Mouse (Mus musculus): ENCODE measurements around the gene Hist3h2ba. TPM values are rescaled to one million over a fixed set of nuclear protein-coding genes. Genes with fewer than 3 reads are reported as not detected.
A peak's percentile ranks its signal among the peaks of the same experiment; 100 is the strongest.

The Hist3h2ba gene
- polyA plus RNA-seq, 1 experiment = not detected

DNA sequence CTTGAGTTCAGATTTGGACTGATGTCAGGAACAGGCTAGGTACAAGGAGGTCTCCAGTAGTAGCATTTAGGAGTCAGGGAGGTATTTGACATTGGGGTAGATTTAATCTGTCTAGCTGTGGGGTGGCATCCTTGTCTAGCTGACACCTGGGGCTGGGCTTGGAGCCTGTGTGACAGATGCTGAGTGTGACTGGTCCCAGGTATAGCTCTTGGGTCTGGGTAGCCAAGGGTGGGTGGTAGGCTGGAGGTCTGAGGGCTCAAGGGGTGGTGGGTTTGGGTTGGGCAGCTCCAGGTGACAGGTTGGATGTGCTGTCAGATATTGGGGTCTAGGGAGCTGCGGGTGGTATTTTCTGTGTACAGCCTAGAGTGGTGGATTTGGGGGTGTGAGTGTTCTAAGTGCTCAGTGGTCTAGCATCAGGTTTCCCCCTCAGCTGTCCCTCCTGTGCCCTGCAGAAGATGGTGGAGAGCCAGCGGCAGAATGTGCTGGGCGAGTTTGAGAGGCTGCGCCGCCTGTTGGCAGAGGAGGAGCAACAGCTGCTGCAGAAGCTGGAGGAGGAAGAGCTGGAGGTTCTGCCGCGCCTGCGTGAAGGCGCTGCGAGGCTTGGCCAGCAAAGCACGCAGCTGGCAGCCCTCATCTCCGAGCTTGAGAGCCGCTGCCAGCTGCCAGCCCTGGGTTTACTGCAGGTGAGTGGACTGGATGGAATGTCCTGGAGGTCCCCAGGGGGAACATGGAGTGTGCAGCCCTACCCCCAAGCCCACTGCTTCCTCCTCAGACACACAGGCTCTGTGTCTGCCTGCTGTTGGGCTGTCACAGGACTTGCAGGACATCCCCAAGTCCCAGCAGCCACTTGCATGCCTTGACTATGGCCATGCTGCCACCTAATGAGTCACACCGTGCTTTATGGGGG, 33.1 kb downstream of the Hist3h2ba start:
- TF ChIP-seq POLR2A (IDR thresholded peaks at IDR 0.05; ENCODE audit: borderline replicate concordance, low read depth, low read length) (no peak), CTCF (IDR thresholded peaks at IDR 0.05; ENCODE audit: low read depth, low read length) (peak; percentile 50)
- peaks cover 26% of the 10 kb centered on the region for H3K4me1 ChIP-seq (ENCODE audit: control insufficient read depth, insufficient read depth, low read length)
- peak overlapping the region; percentile 10 for H3K4me3 ChIP-seq (ENCODE audit: insufficient read depth, low read length)
- peak overlapping the region; percentile 55 for H3K27ac ChIP-seq (ENCODE audit: insufficient read depth, low read depth, low read length)

DNA sequence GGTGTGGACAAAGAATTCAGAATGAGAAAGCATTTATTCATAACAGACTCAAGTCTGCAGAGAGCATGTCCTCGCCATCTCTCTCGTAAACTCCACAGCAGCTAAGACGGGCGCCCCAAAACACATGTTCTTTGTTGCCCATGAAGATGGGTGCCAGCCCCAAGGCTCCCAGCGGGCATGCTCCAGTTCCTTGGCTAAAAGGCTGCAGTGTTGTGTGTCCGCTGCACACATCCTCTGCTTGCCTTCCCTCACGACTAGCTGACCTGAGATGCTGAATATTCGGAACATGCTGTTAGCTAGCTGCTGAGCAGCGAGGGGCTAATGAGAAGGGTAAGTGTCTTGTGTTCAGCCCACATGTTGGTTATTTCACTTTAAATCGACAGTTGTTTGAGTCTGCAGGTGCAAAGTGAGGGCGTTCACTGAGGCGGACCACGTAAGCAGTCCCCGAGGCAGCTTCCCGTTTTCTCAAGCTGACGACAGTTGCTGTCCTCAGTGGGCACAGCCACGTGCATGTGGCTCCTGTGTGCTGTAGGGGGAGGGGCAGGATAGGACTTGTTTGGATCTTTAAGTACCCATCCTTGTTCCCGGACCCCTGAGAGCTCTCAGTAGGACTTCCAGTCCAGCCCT, 33.9 kb downstream of the Hist3h2ba start:
- TF ChIP-seq POLR2A (IDR thresholded peaks at IDR 0.05; ENCODE audit: borderline replicate concordance, low read depth, low read length) (no peak), CTCF (IDR thresholded peaks at IDR 0.05; ENCODE audit: low read depth, low read length) (no peak)
- Histone ChIP-seq H3K4me3 (ENCODE audit: insufficient read depth, low read length) (peak overlapping the region; percentile 10; the same call in 1 of the 2 replicates), H3K4me1 (ENCODE audit: control insufficient read depth, insufficient read depth, low read length) (peaks cover 26% of the 10 kb centered on the region), H3K27ac (ENCODE audit: insufficient read depth, low read depth, low read length) (peak overlapping the region; percentile 55)

DNA sequence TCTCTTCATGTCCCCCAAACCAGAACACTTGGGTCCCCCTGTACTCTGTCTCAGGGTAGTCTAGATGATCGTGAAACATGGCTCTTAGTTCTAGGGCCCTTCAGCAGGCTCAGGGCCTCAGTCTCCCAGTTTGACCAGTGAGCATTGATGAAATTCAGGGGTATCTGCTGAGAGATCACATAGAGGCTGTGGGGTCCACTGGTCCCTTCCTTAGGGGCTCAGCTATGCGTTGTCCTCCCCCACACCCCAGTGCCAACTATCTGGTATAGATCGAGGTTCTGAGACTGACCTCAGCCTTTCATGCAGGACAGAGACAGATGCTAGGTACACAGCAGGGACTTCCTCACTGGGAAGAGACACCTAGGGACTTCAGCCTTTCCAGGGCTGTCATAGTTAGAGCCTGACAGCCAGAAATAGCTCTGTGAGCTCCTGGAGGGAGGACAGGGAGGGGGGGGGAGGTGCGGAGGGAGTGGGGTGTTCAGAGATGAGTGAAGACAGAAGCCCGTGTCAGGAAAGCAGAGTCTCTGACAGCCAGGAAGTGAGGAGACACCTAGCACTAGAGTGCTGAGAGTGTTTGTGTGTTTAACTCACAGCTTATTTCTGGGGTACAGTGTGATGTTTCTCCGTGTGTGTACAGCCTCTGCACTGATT, 35.1 kb downstream of the Hist3h2ba start:
- peaks cover 26% of the 10 kb centered on the region for H3K4me1 ChIP-seq (ENCODE audit: control insufficient read depth, insufficient read depth, low read length)
- no peak overlapping the region for H3K4me3 ChIP-seq (ENCODE audit: insufficient read depth, low read length)
- no peak overlapping the region for H3K27ac ChIP-seq (ENCODE audit: insufficient read depth, low read depth, low read length)
- no peak for TF ChIP-seq POLR2A (IDR thresholded peaks at IDR 0.05; ENCODE audit: borderline replicate concordance, low read depth, low read length)
- no peak for TF ChIP-seq CTCF (IDR thresholded peaks at IDR 0.05; ENCODE audit: low read depth, low read length)

DNA sequence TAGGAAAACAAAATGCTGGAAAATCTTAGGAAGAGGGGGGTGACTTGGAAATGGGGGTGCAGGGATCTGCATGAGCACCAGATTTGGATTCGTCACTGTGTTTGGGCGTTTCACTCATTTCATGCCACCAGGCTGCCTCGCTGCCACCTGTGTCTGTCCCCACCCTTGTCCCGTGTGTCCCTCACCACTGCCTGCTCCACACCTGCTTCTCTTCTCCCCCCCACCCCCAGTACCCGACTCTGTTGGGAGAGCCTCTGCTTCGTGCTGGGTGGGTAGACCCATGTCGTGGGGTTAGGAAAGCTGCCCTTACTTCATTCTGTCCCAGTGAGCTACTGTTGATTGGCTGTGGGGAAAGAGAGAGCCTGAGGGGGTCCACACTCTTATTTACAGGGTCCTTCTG, 35.9 kb downstream of the Hist3h2ba start:
- TF ChIP-seq CTCF (IDR thresholded peaks at IDR 0.05; ENCODE audit: low read depth, low read length) (no peak), POLR2A (IDR thresholded peaks at IDR 0.05; ENCODE audit: borderline replicate concordance, low read depth, low read length) (no peak)
- Histone ChIP-seq H3K4me1 (ENCODE audit: control insufficient read depth, insufficient read depth, low read length) (peaks cover 26% of the 10 kb centered on the region), H3K4me3 (ENCODE audit: insufficient read depth, low read length) (no peak overlapping the region), H3K27ac (ENCODE audit: insufficient read depth, low read depth, low read length) (no peak overlapping the region)

DNA sequence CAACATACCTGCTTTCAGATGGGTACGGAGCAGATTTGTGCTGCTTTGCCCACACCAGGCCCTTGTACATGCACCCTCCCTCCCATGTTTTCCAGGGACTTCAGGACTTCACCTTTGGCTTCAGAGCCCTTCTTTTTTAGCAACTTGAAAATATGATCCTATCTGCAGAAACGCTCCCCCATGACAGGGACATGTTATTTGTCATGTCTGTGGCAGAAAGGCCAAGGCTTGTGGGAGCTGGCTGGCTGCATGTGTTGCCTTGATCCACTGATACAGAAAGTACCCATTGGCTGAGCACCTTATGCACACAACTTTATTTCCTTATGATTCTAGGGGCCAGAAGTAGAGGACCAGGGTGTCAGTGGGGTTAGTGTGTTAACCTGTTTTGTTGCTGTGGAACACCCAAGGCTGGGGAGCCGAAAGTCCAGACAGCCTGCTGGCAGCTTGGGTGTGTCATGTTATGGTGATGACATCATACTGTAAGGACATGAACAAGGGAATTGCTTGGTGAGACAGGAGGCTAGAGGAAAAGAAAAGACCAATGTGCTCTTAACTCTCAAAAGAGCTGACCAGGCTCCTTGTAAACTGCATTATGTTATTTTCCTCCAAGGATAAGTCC, 36.7 kb downstream of the Hist3h2ba start:
- Histone ChIP-seq H3K4me1 (ENCODE audit: control insufficient read depth, insufficient read depth, low read length) (peaks cover 23% of the 10 kb centered on the region), H3K4me3 (ENCODE audit: insufficient read depth, low read length) (no peak overlapping the region), H3K27ac (ENCODE audit: insufficient read depth, low read depth, low read length) (no peak overlapping the region)
- no peak for TF ChIP-seq POLR2A (IDR thresholded peaks at IDR 0.05; ENCODE audit: borderline replicate concordance, low read depth, low read length)
- TF ChIP-seq CTCF (IDR thresholded peaks at IDR 0.05; ENCODE audit: low read depth, low read length) = no peak

DNA sequence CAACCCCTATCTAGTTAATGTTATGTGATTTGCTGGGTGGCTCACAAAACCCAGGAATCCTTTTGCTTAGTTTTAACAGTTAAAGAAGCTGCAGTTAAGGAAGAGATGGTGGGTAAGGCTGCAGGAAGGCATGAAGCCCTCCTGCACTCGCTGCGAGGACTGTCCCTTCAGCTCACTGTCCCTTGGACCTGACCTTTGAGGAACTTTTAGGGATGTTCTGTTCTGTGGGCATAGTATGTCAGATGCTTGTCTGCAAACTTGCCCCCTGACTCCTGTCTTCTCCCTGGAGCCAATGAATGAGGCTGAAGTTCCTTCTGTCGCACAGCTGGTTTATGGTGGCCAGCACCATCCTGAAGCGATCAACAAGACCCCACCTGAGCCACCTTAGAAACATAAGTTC, 40.4 kb downstream of the Hist3h2ba start:
- TF ChIP-seq POLR2A (IDR thresholded peaks at IDR 0.05; ENCODE audit: borderline replicate concordance, low read depth, low read length) (no peak), CTCF (IDR thresholded peaks at IDR 0.05; ENCODE audit: low read depth, low read length) (no peak)
- peaks cover 2% of the 10 kb centered on the region; the same call in 1 of the 2 replicates for H3K4me1 ChIP-seq (ENCODE audit: control insufficient read depth, insufficient read depth, low read length)

DNA sequence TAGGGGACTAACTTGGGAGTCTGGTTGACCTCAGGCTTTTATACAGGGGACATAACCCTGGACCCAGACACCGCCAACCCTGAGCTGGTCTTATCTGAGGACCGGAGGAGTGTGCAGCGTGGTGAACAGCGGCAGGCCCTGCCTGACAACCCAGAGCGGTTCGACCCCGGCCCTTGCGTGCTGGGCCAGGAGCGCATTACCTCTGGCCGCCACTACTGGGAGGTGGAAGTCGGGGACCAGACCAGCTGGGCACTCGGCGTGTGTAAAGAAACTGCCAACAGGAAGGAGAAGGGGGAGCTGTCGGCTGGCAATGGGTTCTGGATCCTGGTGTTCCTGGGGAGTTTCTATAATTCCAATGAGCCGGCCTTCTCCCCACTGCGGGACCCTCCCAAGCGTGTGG, 41.4 kb downstream of the Hist3h2ba start:
- Histone ChIP-seq H3K4me1 (ENCODE audit: control insufficient read depth, insufficient read depth, low read length) (peaks cover 2% of the 10 kb centered on the region; the same call in 1 of the 2 replicates), H3K4me3 (ENCODE audit: insufficient read depth, low read length) (no peak overlapping the region), H3K27ac (ENCODE audit: insufficient read depth, low read depth, low read length) (no peak overlapping the region)
- no peak for TF ChIP-seq CTCF (IDR thresholded peaks at IDR 0.05; ENCODE audit: low read depth, low read length)
- TF ChIP-seq POLR2A (IDR thresholded peaks at IDR 0.05; ENCODE audit: borderline replicate concordance, low read depth, low read length) = no peak

More for the DNA sequence above, 40.4 kb downstream of the Hist3h2ba start:
- H3K27ac ChIP-seq (ENCODE audit: insufficient read depth, low read depth, low read length) = no peak overlapping the region
- H3K4me3 ChIP-seq (ENCODE audit: insufficient read depth, low read length) = no peak overlapping the region

DNA sequence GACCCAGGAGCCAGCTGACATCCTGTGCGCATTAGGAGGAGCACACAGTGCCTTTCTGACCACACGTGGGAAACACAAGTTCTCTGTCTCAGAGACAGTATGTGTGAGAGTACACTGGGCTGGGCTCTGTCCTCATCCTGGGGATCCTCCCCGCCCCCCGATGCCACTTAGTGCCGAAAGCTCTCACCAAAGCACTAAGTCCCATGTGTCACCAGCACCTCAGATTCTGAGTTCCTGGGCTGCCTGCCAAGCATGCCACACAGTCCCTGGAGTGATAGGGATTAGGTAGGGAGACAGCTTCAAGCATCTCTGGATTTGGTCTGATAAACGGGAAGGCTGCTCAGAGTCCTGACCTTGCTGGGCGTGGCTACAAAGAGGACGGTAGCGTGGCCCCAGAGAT, 42.1 kb downstream of the Hist3h2ba start:
- H3K27ac ChIP-seq (ENCODE audit: insufficient read depth, low read depth, low read length) = no peak overlapping the region
- no peak for TF ChIP-seq CTCF (IDR thresholded peaks at IDR 0.05; ENCODE audit: low read depth, low read length)
- TF ChIP-seq POLR2A (IDR thresholded peaks at IDR 0.05; ENCODE audit: borderline replicate concordance, low read depth, low read length) = no peak

DNA sequence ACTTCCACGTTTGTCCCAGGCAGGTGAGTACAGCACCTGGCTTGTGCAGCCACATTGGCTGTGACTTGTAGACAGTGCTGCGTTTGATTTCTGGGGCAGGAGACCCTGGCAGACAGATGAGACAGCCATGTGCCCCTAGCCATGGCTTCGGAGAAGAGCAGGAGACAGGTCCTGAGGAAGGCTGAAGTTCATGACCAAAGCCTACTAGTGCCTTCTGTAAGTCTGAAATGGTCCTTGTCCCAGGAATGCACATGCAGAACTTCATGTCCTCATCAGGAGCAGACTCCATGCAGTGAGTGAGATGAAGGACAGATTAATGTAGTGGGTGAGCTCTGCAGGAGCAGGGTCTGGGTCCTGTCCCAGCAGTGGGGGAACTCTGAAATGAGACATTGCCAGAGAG, 43.2 kb downstream of the Hist3h2ba start:
- Histone ChIP-seq H3K27ac (ENCODE audit: insufficient read depth, low read depth, low read length) (no peak overlapping the region), H3K4me1 (ENCODE audit: control insufficient read depth, insufficient read depth, low read length) (no peaks in the 10 kb centered on the region), H3K4me3 (ENCODE audit: insufficient read depth, low read length) (no peak overlapping the region)
- TF ChIP-seq POLR2A (IDR thresholded peaks at IDR 0.05; ENCODE audit: borderline replicate concordance, low read depth, low read length) = no peak

More for the DNA sequence above, 42.1 kb downstream of the Hist3h2ba start:
- Histone ChIP-seq H3K4me1 (ENCODE audit: control insufficient read depth, insufficient read depth, low read length) (no peaks in the 10 kb centered on the region), H3K4me3 (ENCODE audit: insufficient read depth, low read length) (no peak overlapping the region)
